ENCODE assay signal across 9 mouse cellular contexts in genomic region chr5:111489022-111489616, GRCm38 (mm10).
A peak's percentile ranks its signal among the peaks of the same experiment; 100 is the strongest.
DNase-seq lines count a peak whose midpoint lies in the region; ATAC-seq and TF ChIP-seq lines count a peak whose summit lies in the region.
"Had no signal": no experiment of that assay in that cellular context is flagged by ENCODE, and none has a peak within 500 bp of the region (broad histone marks: within the 10 kb centered on the region; RNA-seq: fewer than 3 reads in every experiment).

No protein-coding gene starts in this region.

- no peak overlapping the region for H3K9ac ChIP-seq in embryonic facial prominence, embryonic 13.5 days
- H3K9ac ChIP-seq in limb, embryonic 12.5 days (replicated peaks): no peak overlapping the region

- DNase-seq in thymus, adult 2 months: peak; percentile 39
- DNase-seq in thymus, postnatal 36 days: no peak
- DNase-seq in thymus, postnatal 4 days: peak; percentile 46
- DNase-seq in spleen, adult 12 weeks (ENCODE audit: low spot score): no peak
- DNase-seq in kidney, adult 8-10 months: no peak
- DNase-seq: adrenal gland, postnatal 36 days had no signal

- no peak overlapping the region for H3K27ac ChIP-seq in thymus, adult 2 months (ENCODE audit: control insufficient read depth, insufficient read depth, low read length)
- H3K27ac ChIP-seq in embryonic facial prominence, embryonic 13.5 days: no peak overlapping the region
- no peak overlapping the region for H3K27ac ChIP-seq in limb, embryonic 12.5 days
- H3K27ac ChIP-seq: macrophage had no signal

- no peak for TF ChIP-seq CTCF in thymus, adult 2 months (IDR thresholded peaks at IDR 0.05; ENCODE audit: borderline replicate concordance, control insufficient read depth, extremely low read depth, insufficient read depth, low read length, poor library complexity)

- no peaks in the 10 kb centered on the region for H3K36me3 ChIP-seq in thymus, adult 2 months (ENCODE audit: control insufficient read depth, insufficient read depth, low read length)
- H3K36me3 ChIP-seq in embryonic facial prominence, embryonic 13.5 days: no peaks in the 10 kb centered on the region
- no peaks in the 10 kb centered on the region for H3K36me3 ChIP-seq in limb, embryonic 12.5 days

- H3K4me1 ChIP-seq in thymus, adult 2 months (replicated peaks; ENCODE audit: control insufficient read depth, insufficient read depth, low read length): no peaks in the 10 kb centered on the region
- no peaks in the 10 kb centered on the region for H3K4me1 ChIP-seq in embryonic facial prominence, embryonic 13.5 days
- H3K4me1 ChIP-seq in limb, embryonic 12.5 days (replicated peaks): 0 out of 2 replicates have a peak, but pooled peaks cover 3% of the 10 kb centered on the region

- no peak for TF ChIP-seq POLR2A in thymus, adult 2 months (IDR thresholded peaks at IDR 0.05; ENCODE audit: control insufficient read depth, extremely low read depth, insufficient read depth, low read length, poor library complexity)

- WGBS in thymus, adult 2 months: 86% methylated on average over 7 of the region's 7 CpGs
- WGBS in embryonic facial prominence, embryonic 13.5 days: 49% methylated on average over 7 of the region's 7 CpGs
- WGBS in limb, embryonic 12.5 days: 54% methylated on average over 7 of the region's 7 CpGs

- H3K4me2 ChIP-seq in embryonic facial prominence, embryonic 13.5 days: no peak overlapping the region
- peak overlapping the region; percentile 28; the same call in 1 of the 2 replicates for H3K4me2 ChIP-seq in limb, embryonic 12.5 days

- H3K9me3 ChIP-seq in embryonic facial prominence, embryonic 13.5 days: no peaks in the 10 kb centered on the region
- no peaks in the 10 kb centered on the region for H3K9me3 ChIP-seq in limb, embryonic 12.5 days

- H3K4me3 ChIP-seq in thymus, adult 2 months (ENCODE audit: control insufficient read depth, insufficient read depth, low read length): no peak overlapping the region
- no peak overlapping the region for H3K4me3 ChIP-seq in embryonic facial prominence, embryonic 13.5 days
- H3K4me3 ChIP-seq in limb, embryonic 12.5 days (replicated peaks): no peak overlapping the region

- ATAC-seq in embryonic facial prominence, embryonic 13.5 days (ENCODE audit: insufficient number of reproducible peaks, insufficient read depth, low FRiP score, low TSS enrichment, low read depth): 0 out of 2 replicates have a peak, but pooled peaks have one; percentile 43
- no peak for ATAC-seq in limb, embryonic 12.5 days (ENCODE audit: insufficient number of reproducible peaks, insufficient read depth, low FRiP score, low TSS enrichment, low read depth)

- H3K27me3 ChIP-seq in thymus, adult 2 months (ENCODE audit: control insufficient read depth, insufficient read depth, low read length): no peaks in the 10 kb centered on the region
- no peaks in the 10 kb centered on the region for H3K27me3 ChIP-seq in embryonic facial prominence, embryonic 13.5 days
- H3K27me3 ChIP-seq in limb, embryonic 12.5 days: no peaks in the 10 kb centered on the region

Comparison
In these comparisons a context has a peak if more than half of its experiments do, and no peak if none do; other contexts are left out.
1. DNase-seq: peak in thymus, adult 2 months (single experiment) and thymus, postnatal 4 days (single experiment); none in thymus, postnatal 36 days (0 of 2), spleen, adult 12 weeks (single experiment) and kidney, adult 8-10 months (0 of 2).